Mouse (Mus musculus): ENCODE data around the gene Gadd45b.

GRCm38 (mm10) chr10:80917336-80917778 is 12.5 kb upstream of the Gadd45b start:
- TF ChIP-seq EP300 (IDR thresholded peaks at IDR 0.05; ENCODE audit: low read depth) = no peak
- TF ChIP-seq CTCF (IDR thresholded peaks at IDR 0.05; ENCODE audit: low read depth) = no peak
